Mouse (Mus musculus) frontal cortex, postnatal 25 days (tissue): Measurements from ENCODE around the gene Vps26a.

Experiments used
- DNase-seq, 2 experiments: peaks; one replicate each; pipeline ENCODE4 v3.0.0; 2022; ENCODE audit warnings: low spot score in 2 of 2

Vps26a gene

DNA sequence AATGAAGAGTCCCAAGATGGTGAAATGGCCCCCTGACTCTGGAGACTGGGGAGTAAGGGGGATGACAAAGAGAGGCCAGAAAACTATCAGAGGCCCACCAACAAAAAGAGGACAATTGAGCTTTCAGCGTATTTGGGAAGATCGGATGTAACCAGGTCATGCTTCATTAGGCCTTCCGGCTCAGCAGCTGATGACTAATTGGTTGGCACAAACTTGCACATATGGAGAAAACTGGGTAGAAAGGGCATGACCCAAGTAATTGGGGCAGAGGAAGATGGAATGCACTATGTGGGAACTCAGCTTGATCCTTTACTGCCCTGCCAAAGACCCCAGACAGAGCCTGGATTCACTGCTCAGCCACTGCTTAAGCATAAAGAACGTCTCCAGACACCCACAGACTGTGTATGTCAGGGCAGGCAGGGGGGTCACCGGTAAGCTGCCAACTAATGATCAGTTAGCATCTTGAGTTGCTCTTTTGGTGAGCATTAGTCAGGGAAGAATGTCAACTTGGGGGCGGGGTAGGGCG is 67.7 kb downstream of the Vps26a start:
- no peak for DNase-seq

DNA sequence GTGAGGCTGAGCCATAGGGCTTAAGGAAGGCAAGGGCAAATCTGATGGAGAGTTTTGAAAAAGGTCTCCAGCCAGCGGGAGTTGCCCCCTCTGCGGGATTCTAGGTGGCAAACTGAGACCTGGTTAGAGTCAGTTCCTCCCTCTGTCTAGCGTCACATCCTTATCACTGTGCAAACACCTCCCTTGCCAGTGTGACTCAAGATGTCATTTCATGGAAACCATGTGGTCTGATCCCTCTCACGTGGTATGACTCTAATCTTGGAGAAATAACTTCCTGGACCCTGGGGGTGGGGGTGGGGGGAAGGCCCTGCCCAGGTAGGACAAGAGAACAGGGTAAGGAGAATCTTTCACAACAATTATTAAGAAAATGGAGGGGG is 73.0 kb downstream of the Vps26a start:
- no peak for DNase-seq

GRCm38 (mm10) chr10:62412906-62413605 is 73.5 kb downstream of the Vps26a start:
- DNase-seq: no peak

- peak in 1 of 2 experiments; percentile 11 for DNase-seq
These were observed 74.9 kb downstream of the Vps26a start for GRCm38 (mm10) chr10:62411431-62412410.

GRCm38 (mm10) chr10:62410943-62411342 is 75.7 kb downstream of the Vps26a start:
- peak; percentile 48 to 61 for DNase-seq
